Mouse (Mus musculus): ENCODE results near the gene Otud5. TPM values are rescaled to one million over a fixed set of nuclear protein-coding genes. Genes with fewer than 3 reads are reported as not detected.
A peak's percentile ranks its signal among the peaks of the same experiment; 100 is the strongest.

Gene Otud5
- polyA plus RNA-seq, 1 experiment from 2014 or later: 32.4 TPM

DNA sequence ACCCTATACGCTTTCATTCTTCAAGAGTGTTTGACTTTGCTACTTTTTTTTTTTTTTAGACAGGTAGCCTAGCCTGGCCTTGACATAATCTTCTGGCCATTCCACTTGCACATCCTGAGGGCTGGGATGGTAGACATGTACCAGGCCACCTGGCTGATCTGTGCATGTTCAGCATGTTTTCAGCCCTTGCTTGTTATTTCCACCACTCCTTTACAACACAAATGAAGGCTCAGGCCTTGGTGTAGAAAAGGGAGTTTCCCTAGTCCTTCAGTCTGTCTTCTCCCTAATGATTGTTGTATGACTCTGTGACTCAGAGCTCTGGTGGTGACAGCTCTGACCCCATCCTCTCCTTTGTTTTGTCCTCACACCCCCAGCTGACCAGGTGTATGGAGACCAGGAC is 26.0 kb downstream of the Otud5 start:
- H3K9ac ChIP-seq (ENCODE audit: low read depth, low read length): no peak overlapping the region
- no peaks in the 10 kb centered on the region for H3K9me3 ChIP-seq (ENCODE audit: control insufficient read depth, low read length)
- no peaks in the 10 kb centered on the region for H3K36me3 ChIP-seq (ENCODE audit: control insufficient read depth, insufficient read depth, low read length)
- H3K4me2 ChIP-seq (replicated peaks; ENCODE audit: low read depth, low read length): no peak overlapping the region
- DNase-seq (ENCODE audit: low spot score) (no peak), ATAC-seq (ENCODE audit: low FRiP score) (no peak)
- H3K27me3 ChIP-seq (ENCODE audit: control insufficient read depth, insufficient read depth, low read length): no peaks in the 10 kb centered on the region
- H3K4me1 ChIP-seq (replicated peaks; ENCODE audit: control insufficient read depth, insufficient read depth, low read length): no peaks in the 10 kb centered on the region
- 100% methylated on average over 1 of the region's 1 CpGs for WGBS
- H3K4me3 ChIP-seq (ENCODE audit: low read depth, low read length): no peak overlapping the region
- H3K27ac ChIP-seq (ENCODE audit: low read depth, low read length): no peak overlapping the region

DNA sequence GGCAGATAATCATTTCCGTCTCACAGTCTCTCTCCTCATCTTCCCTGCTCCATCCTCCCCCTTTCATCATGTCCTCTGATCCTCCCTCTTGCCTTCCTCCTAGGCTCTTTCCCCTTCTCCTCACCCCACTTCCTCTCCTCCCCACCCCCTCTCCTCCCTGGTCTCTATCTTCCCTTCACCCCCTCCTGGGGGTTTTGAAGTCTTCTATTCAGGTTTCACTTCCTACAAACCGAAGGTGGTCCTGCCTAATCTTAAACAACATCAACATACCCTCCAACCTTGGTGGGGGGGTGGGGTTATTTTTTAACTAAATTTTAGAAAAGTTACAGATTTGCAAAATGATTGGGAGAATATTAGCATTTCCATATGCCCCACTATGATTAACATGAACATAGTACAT is 27.3 kb downstream of the Otud5 start:
- H3K9me3 ChIP-seq (ENCODE audit: control insufficient read depth, low read length): no peaks in the 10 kb centered on the region
- H3K4me3 ChIP-seq (ENCODE audit: low read depth, low read length): no peak overlapping the region
- H3K9ac ChIP-seq (ENCODE audit: low read depth, low read length): no peak overlapping the region
- H3K4me2 ChIP-seq (replicated peaks; ENCODE audit: low read depth, low read length): no peak overlapping the region
- no peaks in the 10 kb centered on the region for H3K4me1 ChIP-seq (replicated peaks; ENCODE audit: control insufficient read depth, insufficient read depth, low read length)
- ATAC-seq (ENCODE audit: low FRiP score) (no peak), DNase-seq (ENCODE audit: low spot score) (no peak)
- H3K27me3 ChIP-seq (ENCODE audit: control insufficient read depth, insufficient read depth, low read length): no peaks in the 10 kb centered on the region
- no peaks in the 10 kb centered on the region for H3K36me3 ChIP-seq (ENCODE audit: control insufficient read depth, insufficient read depth, low read length)
- 35% methylated on average over 2 of the region's 2 CpGs for WGBS
- no peak overlapping the region for H3K27ac ChIP-seq (ENCODE audit: low read depth, low read length)

GRCm38 (mm10) chrX:7869826-7870225 is 28.7 kb downstream of the Otud5 start:
- no peak overlapping the region for H3K4me3 ChIP-seq (ENCODE audit: low read depth, low read length)
- no peaks in the 10 kb centered on the region for H3K36me3 ChIP-seq (ENCODE audit: control insufficient read depth, insufficient read depth, low read length)
- DNase-seq (ENCODE audit: low spot score) (no peak), ATAC-seq (ENCODE audit: low FRiP score) (no peak)
- H3K27me3 ChIP-seq (ENCODE audit: control insufficient read depth, insufficient read depth, low read length): no peaks in the 10 kb centered on the region
- WGBS: 31% methylated on average over 3 of the region's 3 CpGs
- no peak overlapping the region for H3K27ac ChIP-seq (ENCODE audit: low read depth, low read length)
- no peak overlapping the region for H3K9ac ChIP-seq (ENCODE audit: low read depth, low read length)
- H3K9me3 ChIP-seq (ENCODE audit: control insufficient read depth, low read length): no peaks in the 10 kb centered on the region
- no peaks in the 10 kb centered on the region for H3K4me1 ChIP-seq (replicated peaks; ENCODE audit: control insufficient read depth, insufficient read depth, low read length)
- no peak overlapping the region for H3K4me2 ChIP-seq (replicated peaks; ENCODE audit: low read depth, low read length)

- no peak within 1 kb of the TSS for H3K27ac ChIP-seq (ENCODE audit: low read depth, low read length)
- no peaks in the 10 kb centered on the region for H3K9me3 ChIP-seq (ENCODE audit: control insufficient read depth, low read length)
- H3K9ac ChIP-seq (ENCODE audit: low read depth, low read length): peak within 1 kb of the TSS; percentile 42
- peak; percentile 75 for DNase-seq (ENCODE audit: low spot score)
- no peaks in the 10 kb centered on the region for H3K36me3 ChIP-seq (ENCODE audit: control insufficient read depth, insufficient read depth, low read length)
- WGBS: 19% methylated on average over 37 of the region's 38 CpGs
- H3K4me1 ChIP-seq (replicated peaks; ENCODE audit: control insufficient read depth, insufficient read depth, low read length): 0 out of 2 replicates have a peak, but pooled peaks cover 2% of the 10 kb centered on the region
- peak within 1 kb of the TSS; percentile 42 for H3K4me3 ChIP-seq (ENCODE audit: low read depth, low read length)
- peak; percentile 89 for ATAC-seq (ENCODE audit: low FRiP score)
- H3K4me2 ChIP-seq (replicated peaks; ENCODE audit: low read depth, low read length): peak within 1 kb of the TSS; percentile 89
- H3K27me3 ChIP-seq (ENCODE audit: control insufficient read depth, insufficient read depth, low read length): no peaks in the 10 kb centered on the region
Measured at GRCm38 (mm10) chrX:7878007-7878419, 36.8 kb downstream of the Otud5 start, which contains the start of gene Pim2. Gene Pim2, plus strand, starts transcription at chrX:7878262.

DNA sequence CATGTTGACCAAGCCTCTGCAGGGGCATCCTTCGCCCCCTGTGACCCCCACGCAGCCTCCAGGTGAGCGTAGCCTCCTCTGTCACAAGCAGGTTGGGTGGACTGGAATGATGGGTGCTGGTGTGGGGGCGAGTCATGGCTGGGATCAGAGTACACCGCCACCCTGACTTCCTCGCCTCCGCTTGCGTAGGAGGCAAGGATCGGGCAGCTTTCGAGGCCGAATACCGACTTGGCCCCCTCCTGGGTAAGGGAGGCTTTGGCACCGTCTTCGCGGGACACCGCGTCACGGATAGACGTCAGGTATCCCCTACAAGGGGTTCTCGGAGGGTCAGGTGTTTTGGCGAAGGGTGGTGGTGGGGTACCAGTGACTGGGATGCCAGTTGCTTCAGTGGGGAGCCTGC is 37.3 kb downstream of the Otud5 start:
- Histone ChIP-seq H3K27ac (ENCODE audit: low read depth, low read length) (no peak overlapping the region), H3K36me3 (ENCODE audit: control insufficient read depth, insufficient read depth, low read length) (no peaks in the 10 kb centered on the region), H3K9me3 (ENCODE audit: control insufficient read depth, low read length) (no peaks in the 10 kb centered on the region), H3K27me3 (ENCODE audit: control insufficient read depth, insufficient read depth, low read length) (no peaks in the 10 kb centered on the region), H3K9ac (ENCODE audit: low read depth, low read length) (peak overlapping the region; percentile 42), H3K4me3 (ENCODE audit: low read depth, low read length) (peak overlapping the region; percentile 42), H3K4me2 (replicated peaks; ENCODE audit: low read depth, low read length) (peak overlapping the region; percentile 89), H3K4me1 (replicated peaks; ENCODE audit: control insufficient read depth, insufficient read depth, low read length) (0 out of 2 replicates have a peak, but pooled peaks cover 2% of the 10 kb centered on the region)
- DNase-seq (ENCODE audit: low spot score) (peak; percentile 14), ATAC-seq (ENCODE audit: low FRiP score) (peak; percentile 42; the same call in 1 of the 2 replicates)
- WGBS: 8% methylated on average over 21 of the region's 21 CpGs

DNA sequence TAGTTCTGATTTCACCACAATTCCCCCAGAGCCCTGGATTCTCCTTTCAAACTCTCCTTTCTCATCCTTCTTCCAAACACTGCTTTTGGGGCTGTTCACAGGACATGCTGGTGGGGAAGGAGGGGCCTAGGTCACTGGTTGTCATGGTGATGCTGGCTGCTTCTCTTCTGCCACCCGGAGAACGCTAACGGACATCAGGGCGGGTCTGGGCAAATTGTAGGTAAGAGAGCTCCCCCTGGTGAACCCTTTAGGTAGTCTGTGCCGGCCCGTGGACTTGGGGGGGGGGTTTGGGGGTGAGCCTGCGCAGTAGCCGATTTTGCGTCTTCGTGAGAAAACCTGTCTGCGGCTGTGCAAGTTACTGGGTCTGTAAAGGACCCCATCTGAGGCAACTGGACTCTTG is 38.7 kb downstream of the Otud5 start:
- H3K9me3 ChIP-seq (ENCODE audit: control insufficient read depth, low read length): no peaks in the 10 kb centered on the region
- H3K27ac ChIP-seq (ENCODE audit: low read depth, low read length): no peak overlapping the region
- WGBS: 7% methylated on average over 11 of the region's 11 CpGs
- H3K27me3 ChIP-seq (ENCODE audit: control insufficient read depth, insufficient read depth, low read length): no peaks in the 10 kb centered on the region
- DNase-seq (ENCODE audit: low spot score): peak; percentile 77
- peaks cover 2% of the 10 kb centered on the region; the same call in 1 of the 2 replicates for H3K4me1 ChIP-seq (replicated peaks; ENCODE audit: control insufficient read depth, insufficient read depth, low read length)
- no peaks in the 10 kb centered on the region for H3K36me3 ChIP-seq (ENCODE audit: control insufficient read depth, insufficient read depth, low read length)
- peak; percentile 57 for ATAC-seq (ENCODE audit: low FRiP score)
- peak overlapping the region; percentile 11; the same call in 1 of the 2 replicates for H3K4me2 ChIP-seq (replicated peaks; ENCODE audit: low read depth, low read length)
- H3K9ac ChIP-seq (ENCODE audit: low read depth, low read length): no peak overlapping the region
- H3K4me3 ChIP-seq (ENCODE audit: low read depth, low read length): no peak overlapping the region

DNA sequence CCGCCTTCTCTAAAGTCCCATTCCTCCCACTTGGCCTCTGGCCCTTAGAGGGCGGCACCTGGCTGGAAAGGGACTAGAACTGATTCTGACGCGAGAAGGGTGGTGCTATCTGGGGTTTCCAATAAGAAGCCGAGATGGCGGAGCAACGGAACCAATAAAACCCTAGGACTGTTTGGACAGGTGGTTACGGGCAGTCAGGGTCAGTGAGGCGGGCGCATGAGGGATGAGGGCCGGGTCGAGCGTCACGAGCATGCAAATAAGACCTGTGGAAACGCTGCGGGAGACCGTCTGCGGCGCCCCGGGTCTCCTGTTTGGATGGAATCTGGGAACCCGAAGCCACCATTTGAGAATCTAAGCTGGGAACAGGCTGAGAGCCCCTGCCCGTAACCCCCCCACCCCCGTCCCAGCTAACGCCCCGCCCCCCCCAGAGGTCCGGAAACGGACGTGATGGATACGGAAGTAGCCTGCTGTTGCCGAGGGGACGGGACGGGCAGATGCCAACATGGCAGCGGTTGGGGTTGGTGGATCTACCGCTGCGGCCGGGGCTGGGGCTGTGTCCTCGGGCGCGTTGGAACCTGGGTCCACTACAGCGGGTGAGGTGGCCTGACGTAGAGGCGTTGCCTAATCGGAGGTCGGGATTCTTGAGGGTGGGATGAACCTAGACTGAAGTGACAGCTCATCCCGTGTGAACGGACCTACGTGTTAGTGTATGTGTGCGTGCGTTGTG is 42.8 kb downstream of the Otud5 start, which contains the start of gene Slc35a2:
Gene Slc35a2 (plus strand): TSS at position 188 of the 727 bp plus-strand sequence.
- peak within 1 kb of the TSS; percentile 72 for H3K27ac ChIP-seq (ENCODE audit: low read depth, low read length)
- H3K4me3 ChIP-seq (ENCODE audit: low read depth, low read length): peak within 1 kb of the TSS; percentile 50
- no peaks in the 10 kb centered on the region for H3K27me3 ChIP-seq (ENCODE audit: control insufficient read depth, insufficient read depth, low read length)
- ATAC-seq (ENCODE audit: low FRiP score): peak; percentile 86
- no peaks in the 10 kb centered on the region for H3K36me3 ChIP-seq (ENCODE audit: control insufficient read depth, insufficient read depth, low read length)
- peak within 1 kb of the TSS; percentile 52 for H3K9ac ChIP-seq (ENCODE audit: low read depth, low read length)
- H3K9me3 ChIP-seq (ENCODE audit: control insufficient read depth, low read length): no peaks in the 10 kb centered on the region
- DNase-seq (ENCODE audit: low spot score): peak; percentile 74
- H3K4me1 ChIP-seq (replicated peaks; ENCODE audit: control insufficient read depth, insufficient read depth, low read length): no peaks in the 10 kb centered on the region; the same call in 1 of the 2 replicates
- peak within 1 kb of the TSS; percentile 56 for H3K4me2 ChIP-seq (replicated peaks; ENCODE audit: low read depth, low read length)
- WGBS: 14% methylated on average over 43 of the region's 49 CpGs

DNA sequence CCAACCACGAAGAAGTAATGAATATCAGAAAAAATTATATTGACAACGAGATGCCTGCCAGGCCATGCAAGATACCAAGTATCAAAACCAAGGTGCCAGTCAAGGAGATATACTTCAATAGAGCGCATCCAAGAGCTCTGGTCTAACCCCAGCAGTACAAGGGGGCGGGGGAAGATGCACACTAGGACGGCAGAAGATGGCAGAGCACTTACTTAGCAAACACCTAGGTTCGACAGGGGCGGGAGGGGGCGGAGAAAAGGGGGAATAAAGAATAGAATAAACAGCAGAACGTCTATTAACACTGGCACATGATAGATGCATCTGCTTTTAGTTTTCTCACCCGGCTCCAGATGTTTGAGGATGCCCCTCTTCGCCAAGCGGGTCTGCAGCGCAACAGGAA is 57.0 kb downstream of the Otud5 start:
- Histone ChIP-seq H3K9ac (ENCODE audit: low read depth, low read length) (peak overlapping the region; percentile 49), H3K9me3 (ENCODE audit: control insufficient read depth, low read length) (no peaks in the 10 kb centered on the region), H3K4me3 (ENCODE audit: low read depth, low read length) (peak overlapping the region; percentile 58), H3K27ac (ENCODE audit: low read depth, low read length) (no peak overlapping the region), H3K36me3 (ENCODE audit: control insufficient read depth, insufficient read depth, low read length) (no peaks in the 10 kb centered on the region), H3K4me2 (replicated peaks; ENCODE audit: low read depth, low read length) (peak overlapping the region; percentile 42), H3K4me1 (replicated peaks; ENCODE audit: control insufficient read depth, insufficient read depth, low read length) (no peaks in the 10 kb centered on the region), H3K27me3 (ENCODE audit: control insufficient read depth, insufficient read depth, low read length) (no peaks in the 10 kb centered on the region)
- DNase-seq (ENCODE audit: low spot score) (no peak), ATAC-seq (ENCODE audit: low FRiP score) (no peak)
- 35% methylated on average over 13 of the region's 13 CpGs for WGBS
